Mouse (Mus musculus) left cerebral cortex, adult 9 months (tissue): ENCODE measurements around the gene Pfkfb2.
"Not testable (repeated sequence)": the region's sequence is repeated elsewhere in the genome, so short reads cannot be mapped to it uniquely, and the experiment has no call there.

Source experiments
- DNase-seq, 2 experiments: peaks; one replicate each; pipeline ENCODE4 v3.0.0; 2022; ENCODE audit warnings: low spot score in 2 of 2

Gene Pfkfb2

GRCm38 (mm10) chr1:130699937-130700633 lies 29.0 kb downstream of the Pfkfb2 start:
- DNase-seq: peak in 1 of 2 experiments; percentile 46

- DNase-seq: no peak
Observed at GRCm38 (mm10) chr1:130698601-130699000, 30.5 kb downstream of the Pfkfb2 start.

GRCm38 (mm10) chr1:130683905-130684304 lies 45.1 kb downstream of the Pfkfb2 start:
- DNase-seq: no peak

- no peak for DNase-seq
Observed at GRCm38 (mm10) chr1:130681656-130682413, 47.2 kb downstream of the Pfkfb2 start.

- DNase-seq: no peak
Observed at GRCm38 (mm10) chr1:130681075-130681474, 48.0 kb downstream of the Pfkfb2 start.

- DNase-seq: no peak
Observed at GRCm38 (mm10) chr1:130678551-130678950, 50.5 kb downstream of the Pfkfb2 start.

GRCm38 (mm10) chr1:130663576-130663975 lies 65.5 kb downstream of the Pfkfb2 start:
- DNase-seq: not testable (repeated sequence)

- no peak for DNase-seq
Observed at GRCm38 (mm10) chr1:130661454-130661853, 67.6 kb downstream of the Pfkfb2 start, which contains the start of gene C4bp. TSS of gene C4bp (minus strand) at chr1:130661632.

GRCm38 (mm10) chr1:130659641-130660040 lies 69.4 kb downstream of the Pfkfb2 start:
- DNase-seq: not testable (repeated sequence)

GRCm38 (mm10) chr1:130644103-130644502 lies 85.0 kb downstream of the Pfkfb2 start:
- no peak for DNase-seq

GRCm38 (mm10) chr1:130640967-130641366 lies 88.1 kb downstream of the Pfkfb2 start:
- no peak for DNase-seq
